Mouse (Mus musculus): ENCODE data around the gene Phf12. TPM values are rescaled to one million over a fixed set of nuclear protein-coding genes. Genes with fewer than 3 reads are reported as not detected.

Phf12 gene
- total RNA-seq, 1 experiment = 38.4 TPM

DNA sequence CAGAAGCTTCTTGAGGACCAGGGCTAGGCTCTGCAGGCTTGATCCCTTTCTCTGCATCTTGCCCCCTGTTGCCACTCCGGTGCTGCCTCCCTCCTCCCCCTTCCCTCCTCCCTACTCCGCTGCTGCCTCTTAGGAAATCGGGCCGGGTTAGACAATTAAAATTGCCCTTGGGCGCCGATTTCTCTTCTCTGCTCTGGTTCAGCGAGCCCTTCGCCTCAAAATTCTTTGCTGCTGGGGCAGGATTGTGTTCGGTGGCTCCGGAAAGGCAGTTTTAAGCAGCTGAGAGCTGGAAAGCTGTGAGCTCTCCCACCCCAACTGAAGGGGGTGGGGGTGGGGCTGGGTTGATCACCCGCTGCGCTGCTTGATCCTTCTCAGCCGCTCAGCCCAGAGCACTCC is 2.3 kb downstream of the Phf12 start:
- in situ Hi-C loops (cut with MboI; ENCODE audit: low sequenced_read_pairs in 2 of 2, unreplicated experiment in 2 of 2) = no loop called here

DNA sequence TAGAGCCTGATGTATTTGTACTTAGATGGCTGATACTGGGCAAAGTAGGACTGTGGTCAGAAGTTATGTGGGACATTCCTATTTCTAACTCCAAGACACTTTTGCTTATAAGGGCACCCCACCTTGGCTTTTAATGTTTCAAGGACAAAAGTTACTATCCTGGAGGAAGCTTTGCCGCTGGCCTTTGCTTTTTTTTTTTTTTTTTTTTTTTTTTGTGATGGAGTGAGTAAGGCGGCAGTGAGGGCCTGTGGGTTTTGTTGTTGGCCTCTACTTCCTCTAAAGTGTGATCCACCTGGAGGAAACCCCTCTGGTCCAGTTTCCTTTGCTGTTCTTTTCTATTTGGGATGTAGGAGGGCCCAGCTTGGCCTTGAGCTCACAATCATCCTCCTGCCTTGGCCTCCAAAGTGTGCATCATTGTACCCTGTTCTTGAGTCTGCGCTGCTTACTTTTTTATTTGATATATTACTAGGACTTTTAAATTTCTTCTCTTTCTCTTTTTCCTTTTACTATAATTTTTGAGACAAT is 3.0 kb downstream of the Phf12 start:
- Histone ChIP-seq H3K27ac (ENCODE audit: insufficient read depth, low read depth, low read length, poor library complexity, severe bottlenecking) (peak overlapping the region; percentile 96; the same call in 1 of the 2 replicates), H3K4me3 (ENCODE audit: insufficient read depth in 1 of 2, low read depth in 1 of 2, low read length in 2 of 2, poor library complexity in 1 of 2, severe bottlenecking in 1 of 2) (peak overlapping the region; percentile 70 to 88), H3K4me1 (ENCODE audit: control insufficient read depth in 2 of 2, insufficient read depth in 2 of 2, low read length in 2 of 2, poor library complexity in 1 of 2) (peaks cover 2 to 5% of the 10 kb centered on the region in 2 experiments; a peak in 3 of 4 replicates)

More for the DNA sequence above, 2.3 kb downstream of the Phf12 start:
- H3K9ac ChIP-seq (ENCODE audit: insufficient read depth, low read depth, low read length, poor library complexity, severe bottlenecking) = peak overlapping the region; percentile 90; the same call in 1 of the 2 replicates
- peaks cover 11% of the 10 kb centered on the region for H3K36me3 ChIP-seq (ENCODE audit: control insufficient read depth, insufficient read depth, low read length, poor library complexity, severe bottlenecking)
- TF ChIP-seq MAFK (IDR thresholded peaks at IDR 0.05; ENCODE audit: insufficient read depth, low read depth, low read length) = no peak
- TF ChIP-seq ZNF384 (IDR thresholded peaks at IDR 0.05; ENCODE audit: low read depth, low read length) = no peak
- TF ChIP-seq ZC3H11A (IDR thresholded peaks at IDR 0.05; ENCODE audit: borderline replicate concordance, low read depth, low read length) = no peak
- TF ChIP-seq HCFC1 (IDR thresholded peaks at IDR 0.05; ENCODE audit: borderline replicate concordance, insufficient read depth, low read length) = no peak
- no peak for TF ChIP-seq CHD2 (IDR thresholded peaks at IDR 0.05; ENCODE audit: low read depth, low read length)
- peak; percentile 56 for DNase-seq (ENCODE audit: low read depth, low spot score)
- peaks cover 2 to 5% of the 10 kb centered on the region in 2 experiments; a peak in 3 of 4 replicates for H3K4me1 ChIP-seq (ENCODE audit: control insufficient read depth in 2 of 2, insufficient read depth in 2 of 2, low read length in 2 of 2, poor library complexity in 1 of 2)
- H3K27ac ChIP-seq (ENCODE audit: insufficient read depth, low read depth, low read length, poor library complexity, severe bottlenecking) = peak overlapping the region; percentile 96; the same call in 1 of the 2 replicates
- no peaks in the 10 kb centered on the region for H3K9me3 ChIP-seq (ENCODE audit: control insufficient read depth, insufficient read depth, low read depth, low read length)
- peak overlapping the region; percentile 70 to 88 for H3K4me3 ChIP-seq (ENCODE audit: insufficient read depth in 1 of 2, low read depth in 1 of 2, low read length in 2 of 2, poor library complexity in 1 of 2, severe bottlenecking in 1 of 2)

DNA sequence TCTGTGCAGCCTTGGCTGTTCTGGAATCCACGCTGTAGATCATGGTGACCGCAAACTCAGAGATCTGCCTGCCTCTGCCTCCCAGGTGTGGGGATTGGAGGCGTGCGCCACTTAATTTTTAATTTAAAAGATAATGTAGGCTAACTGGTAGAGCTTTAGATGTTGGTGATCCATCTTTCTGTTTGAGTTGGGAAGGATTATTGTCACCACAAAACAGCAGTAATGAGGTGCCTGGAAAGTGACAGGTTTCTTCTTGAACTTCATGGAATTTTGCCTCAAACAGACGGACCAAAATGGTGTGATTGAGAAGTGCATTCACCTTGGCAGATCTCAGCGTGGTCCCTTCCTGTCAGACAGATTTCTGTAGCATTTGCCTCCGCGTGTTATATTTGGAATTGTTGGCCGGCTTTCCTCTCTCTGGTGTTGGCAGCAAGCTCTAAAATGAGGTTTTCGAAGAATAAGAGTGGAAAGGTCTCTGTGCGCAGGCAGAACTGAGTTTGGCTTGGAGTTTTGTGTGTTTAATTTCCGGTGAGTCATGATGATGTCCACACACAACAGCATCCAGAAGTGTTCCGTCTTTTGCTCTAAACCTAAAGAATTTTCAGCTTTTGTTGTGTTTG is 6.6 kb downstream of the Phf12 start:
- Histone ChIP-seq H3K9ac (ENCODE audit: insufficient read depth, low read depth, low read length, poor library complexity, severe bottlenecking) (no peak overlapping the region), H3K27ac (ENCODE audit: insufficient read depth, low read depth, low read length, poor library complexity, severe bottlenecking) (no peak overlapping the region), H3K4me1 (ENCODE audit: control insufficient read depth in 2 of 2, insufficient read depth in 2 of 2, low read length in 2 of 2, poor library complexity in 1 of 2) (peaks cover 2 to 5% of the 10 kb centered on the region in 2 experiments; a peak in 3 of 4 replicates), H3K4me3 (ENCODE audit: insufficient read depth in 1 of 2, low read depth in 1 of 2, low read length in 2 of 2, poor library complexity in 1 of 2, severe bottlenecking in 1 of 2) (no peak overlapping the region), H3K9me3 (ENCODE audit: control insufficient read depth, insufficient read depth, low read depth, low read length) (no peaks in the 10 kb centered on the region), H3K36me3 (ENCODE audit: control insufficient read depth, insufficient read depth, low read length, poor library complexity, severe bottlenecking) (peaks cover 15% of the 10 kb centered on the region)
- DNase-seq (ENCODE audit: low read depth, low spot score) = no peak
- TF ChIP-seq ZNF384 (IDR thresholded peaks at IDR 0.05; ENCODE audit: low read depth, low read length) (no peak), MAFK (IDR thresholded peaks at IDR 0.05; ENCODE audit: insufficient read depth, low read depth, low read length) (no peak), ZC3H11A (IDR thresholded peaks at IDR 0.05; ENCODE audit: borderline replicate concordance, low read depth, low read length) (no peak), CHD2 (IDR thresholded peaks at IDR 0.05; ENCODE audit: low read depth, low read length) (no peak), HCFC1 (IDR thresholded peaks at IDR 0.05; ENCODE audit: borderline replicate concordance, insufficient read depth, low read length) (no peak)
- in situ Hi-C loops (cut with MboI; ENCODE audit: low sequenced_read_pairs in 2 of 2, unreplicated experiment in 2 of 2) = no loop called here

More for the DNA sequence above, 3.0 kb downstream of the Phf12 start:
- in situ Hi-C loops (cut with MboI; ENCODE audit: low sequenced_read_pairs in 2 of 2, unreplicated experiment in 2 of 2) = no loop called here
- no peak for TF ChIP-seq HCFC1 (IDR thresholded peaks at IDR 0.05; ENCODE audit: borderline replicate concordance, insufficient read depth, low read length)
- peak; percentile 77 for TF ChIP-seq ZNF384 (IDR thresholded peaks at IDR 0.05; ENCODE audit: low read depth, low read length)
- no peak for TF ChIP-seq ZC3H11A (IDR thresholded peaks at IDR 0.05; ENCODE audit: borderline replicate concordance, low read depth, low read length)
- TF ChIP-seq CHD2 (IDR thresholded peaks at IDR 0.05; ENCODE audit: low read depth, low read length) = 0 out of 2 replicates have a peak, but pooled peaks have one; percentile 12
- no peak for TF ChIP-seq MAFK (IDR thresholded peaks at IDR 0.05; ENCODE audit: insufficient read depth, low read depth, low read length)
- Histone ChIP-seq H3K9ac (ENCODE audit: insufficient read depth, low read depth, low read length, poor library complexity, severe bottlenecking) (peak overlapping the region; percentile 90; the same call in 1 of the 2 replicates), H3K9me3 (ENCODE audit: control insufficient read depth, insufficient read depth, low read depth, low read length) (no peaks in the 10 kb centered on the region), H3K36me3 (ENCODE audit: control insufficient read depth, insufficient read depth, low read length, poor library complexity, severe bottlenecking) (peaks cover 11% of the 10 kb centered on the region)
- DNase-seq (ENCODE audit: low read depth, low spot score) = no peak

DNA sequence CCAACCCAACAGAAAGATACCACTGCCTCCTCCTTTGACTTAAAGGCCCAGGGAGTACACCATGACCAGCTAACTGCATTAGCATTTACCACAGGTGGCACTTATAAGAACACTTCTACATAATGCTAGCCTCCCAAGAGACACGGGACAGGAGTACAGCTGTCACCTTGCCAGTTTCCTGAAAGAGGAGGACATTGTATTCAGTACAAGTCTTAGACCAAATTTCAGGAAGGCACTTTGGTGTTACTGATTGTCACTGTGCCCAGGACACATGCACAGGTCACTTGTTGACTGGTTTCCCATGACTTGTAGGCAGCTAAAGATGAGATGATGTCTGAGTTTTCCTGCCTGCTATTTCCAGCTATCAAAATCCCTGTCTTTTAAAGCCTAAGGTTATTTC is 13.0 kb downstream of the Phf12 start:
- no peak for DNase-seq (ENCODE audit: low read depth, low spot score)
- Histone ChIP-seq H3K4me1 (ENCODE audit: control insufficient read depth in 2 of 2, insufficient read depth in 2 of 2, low read length in 2 of 2, poor library complexity in 1 of 2) (no peaks in the 10 kb centered on the region), H3K4me3 (ENCODE audit: insufficient read depth in 1 of 2, low read depth in 1 of 2, low read length in 2 of 2, poor library complexity in 1 of 2, severe bottlenecking in 1 of 2) (no peak overlapping the region), H3K9me3 (ENCODE audit: control insufficient read depth, insufficient read depth, low read depth, low read length) (no peaks in the 10 kb centered on the region), H3K9ac (ENCODE audit: insufficient read depth, low read depth, low read length, poor library complexity, severe bottlenecking) (no peak overlapping the region), H3K27ac (ENCODE audit: insufficient read depth, low read depth, low read length, poor library complexity, severe bottlenecking) (no peak overlapping the region), H3K36me3 (ENCODE audit: control insufficient read depth, insufficient read depth, low read length, poor library complexity, severe bottlenecking) (peaks cover 14% of the 10 kb centered on the region)
- no peak for TF ChIP-seq MAFK (IDR thresholded peaks at IDR 0.05; ENCODE audit: insufficient read depth, low read depth, low read length)
- TF ChIP-seq HCFC1 (IDR thresholded peaks at IDR 0.05; ENCODE audit: borderline replicate concordance, insufficient read depth, low read length) = no peak
- TF ChIP-seq CHD2 (IDR thresholded peaks at IDR 0.05; ENCODE audit: low read depth, low read length) = no peak
- no peak for TF ChIP-seq ZNF384 (IDR thresholded peaks at IDR 0.05; ENCODE audit: low read depth, low read length)
- no peak for TF ChIP-seq ZC3H11A (IDR thresholded peaks at IDR 0.05; ENCODE audit: borderline replicate concordance, low read depth, low read length)
- in situ Hi-C loops (cut with MboI; ENCODE audit: low sequenced_read_pairs in 2 of 2, unreplicated experiment in 2 of 2) = no loop called here
